Mouse (Mus musculus) ES-Bruce4 (cell line): ENCODE results near the gene Dnah3.

Source experiments
- CTCF ChIP-seq: IDR thresholded peaks from one replicate; pipeline ENCODE4 v1.8.1; 2011; ENCODE audit warnings: low read depth, low read length
- EP300 ChIP-seq: IDR thresholded peaks from 2 replicates; pipeline ENCODE4 v1.6.1; 2011; ENCODE audit warnings: low read depth, low read length; ENCODE audit not compliant: insufficient read depth
- POLR2A ChIP-seq: IDR thresholded peaks from one replicate; pipeline ENCODE4 v1.8.1; 2011; ENCODE audit warnings: low read length; ENCODE audit not compliant: insufficient read depth

DNA sequence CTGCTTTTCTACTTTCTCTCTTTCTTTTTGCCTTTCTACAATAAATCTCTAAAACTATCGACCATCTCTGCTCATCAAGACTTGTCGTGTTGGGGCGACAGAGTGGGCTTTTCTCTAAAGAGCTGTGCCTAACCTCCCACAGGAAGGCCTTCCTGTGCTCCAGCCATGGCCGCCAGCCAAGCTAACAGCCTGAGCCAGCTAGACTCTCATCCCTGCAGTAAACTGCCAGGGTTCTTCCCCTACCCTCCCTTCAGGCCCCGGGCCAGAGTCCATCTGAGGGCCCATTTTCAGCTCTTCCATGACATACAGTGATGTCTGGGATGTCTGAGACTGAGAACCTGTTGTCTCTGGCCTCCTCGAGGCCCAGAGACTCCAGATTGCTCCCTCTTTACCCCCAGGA is 118.8 kb downstream of the Dnah3 start:
- TF ChIP-seq CTCF (no peak), EP300 (no peak), POLR2A (no peak)
